9 mouse cellular contexts compared by ENCODE assay signal in the genomic region with DNA sequence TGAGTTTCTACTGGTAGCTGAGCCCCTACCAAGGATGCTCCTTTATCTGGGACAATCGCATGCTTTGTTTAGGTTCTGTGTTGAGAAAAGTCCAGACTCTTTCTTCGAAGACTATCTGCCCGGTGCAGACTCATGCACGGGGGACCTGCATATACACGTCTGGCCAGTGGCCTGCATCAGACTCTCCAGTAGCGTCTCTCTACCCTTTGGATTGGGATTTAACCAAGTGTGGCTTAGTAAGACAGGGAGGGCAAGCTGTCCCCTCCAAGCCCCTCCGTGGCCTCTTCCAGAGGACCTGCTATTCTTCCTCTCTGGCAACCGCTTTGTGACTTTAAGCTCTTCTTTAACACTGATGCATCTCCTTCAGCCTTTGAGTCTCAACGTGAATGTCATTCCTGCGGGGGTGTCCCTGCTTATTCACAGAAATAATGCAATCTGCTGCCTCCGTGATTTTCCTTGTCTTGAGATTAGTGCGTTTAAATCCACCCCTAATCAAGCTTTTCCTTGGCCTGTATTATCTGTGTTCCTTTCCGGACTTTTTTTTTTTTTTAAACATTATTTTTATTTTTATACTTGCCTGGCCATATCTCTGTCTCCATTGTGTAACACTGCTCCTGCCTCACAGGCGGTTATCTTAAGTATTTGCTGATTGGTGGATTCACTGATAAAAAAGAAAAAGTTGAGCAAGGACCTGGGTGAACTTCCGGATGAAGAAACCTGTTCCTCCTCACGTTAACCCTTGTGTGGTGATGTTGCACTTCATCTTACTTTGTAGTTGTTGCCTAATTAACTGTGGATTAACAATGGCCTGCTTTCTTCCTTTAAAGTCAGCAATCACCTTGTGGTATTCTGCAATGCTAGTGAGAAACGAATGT.
DNase-seq lines count a peak whose midpoint lies in the region; ATAC-seq and TF ChIP-seq lines count a peak whose summit lies in the region.
"Had no signal": no experiment of that assay in that cellular context is flagged by ENCODE, and none has a peak within 500 bp of the region (broad histone marks: within the 10 kb centered on the region; RNA-seq: fewer than 3 reads in every experiment).

No protein-coding gene starts in this region.

- 46% methylated on average over 17 of the region's 17 CpGs for WGBS in intestine, embryonic 16.5 days
- 51% methylated on average over 17 of the region's 17 CpGs for WGBS in stomach, postnatal 0 days

- no peaks in the 10 kb centered on the region for H3K9me3 ChIP-seq in intestine, embryonic 16.5 days (ENCODE audit: control insufficient read depth, low read length)
- H3K9me3 ChIP-seq in stomach, postnatal 0 days (ENCODE audit: control insufficient read depth, low read length) = no peaks in the 10 kb centered on the region

- TF ChIP-seq POLR2A in testis, adult 2 months (IDR thresholded peaks at IDR 0.05; ENCODE audit: control insufficient read depth, low read depth, low read length) = no peak

- H3K27me3 ChIP-seq in testis, adult 2 months (ENCODE audit: control insufficient read depth, insufficient read depth, low read length) = no peaks in the 10 kb centered on the region
- no peaks in the 10 kb centered on the region for H3K27me3 ChIP-seq in intestine, embryonic 16.5 days (replicated peaks; ENCODE audit: control insufficient read depth, insufficient read depth, low read length)
- H3K27me3 ChIP-seq in stomach, postnatal 0 days (ENCODE audit: control insufficient read depth, insufficient read depth, low read length) = no peaks in the 10 kb centered on the region

- no peaks in the 10 kb centered on the region for H3K4me1 ChIP-seq in testis, adult 2 months (ENCODE audit: control insufficient read depth, insufficient read depth, low read length)
- peaks cover 16% of the 10 kb centered on the region for H3K4me1 ChIP-seq in intestine, embryonic 16.5 days (ENCODE audit: control insufficient read depth, insufficient read depth, low read length)
- H3K4me1 ChIP-seq in stomach, postnatal 0 days (replicated peaks; ENCODE audit: control insufficient read depth, insufficient read depth) = peaks cover 2% of the 10 kb centered on the region; the same call in 1 of the 2 replicates

- TF ChIP-seq CTCF in testis, adult 2 months (IDR thresholded peaks at IDR 0.05; ENCODE audit: control insufficient read depth, insufficient read depth, insufficient replicate concordance, low read depth, low read length) = no peak
- TF ChIP-seq CTCF in stomach, postnatal 0 days (IDR thresholded peaks at IDR 0.05; ENCODE audit: low read depth) = no peak

- no peak overlapping the region for H3K4me3 ChIP-seq in testis, adult 2 months (ENCODE audit: control insufficient read depth, low read depth, low read length)
- H3K4me3 ChIP-seq in intestine, embryonic 16.5 days (ENCODE audit: low read length) = no peak overlapping the region
- no peak overlapping the region for H3K4me3 ChIP-seq in stomach, postnatal 0 days (ENCODE audit: low read depth, low read length)

- peak overlapping the region; percentile 15 for H3K4me2 ChIP-seq in intestine, embryonic 16.5 days (ENCODE audit: low read depth, low read length)
- no peak overlapping the region for H3K4me2 ChIP-seq in stomach, postnatal 0 days (replicated peaks; ENCODE audit: low read depth)

- no peak for TF ChIP-seq EP300 in stomach, postnatal 0 days (optimal IDR thresholded peaks at IDR 0.05)

- ATAC-seq in intestine, embryonic 16.5 days = peak; percentile 88
- ATAC-seq in stomach, postnatal 0 days (ENCODE audit: low FRiP score, low TSS enrichment) = peak; percentile 73; the same call in 1 of the 2 replicates

- H3K9ac ChIP-seq in intestine, embryonic 16.5 days (ENCODE audit: low read depth, low read length) = no peak overlapping the region
- H3K9ac ChIP-seq in stomach, postnatal 0 days (ENCODE audit: low read length) = no peak overlapping the region

- no peaks in the 10 kb centered on the region for H3K36me3 ChIP-seq in testis, adult 2 months (ENCODE audit: control insufficient read depth, insufficient read depth, low read length)
- no peaks in the 10 kb centered on the region for H3K36me3 ChIP-seq in intestine, embryonic 16.5 days (ENCODE audit: control insufficient read depth, insufficient read depth, low read length)
- no peaks in the 10 kb centered on the region for H3K36me3 ChIP-seq in stomach, postnatal 0 days (ENCODE audit: control insufficient read depth, insufficient read depth, low read length)

- peak; percentile 22 for DNase-seq in embryo, embryonic 9.5 days (ENCODE audit: extremely low spot score)
- DNase-seq in embryo, embryonic 11 days = no peak
- no peak for DNase-seq in testis, postnatal 14 days (ENCODE audit: low spot score)
- no peak for DNase-seq in stomach, postnatal 0 days (ENCODE audit: low spot score)
- DNase-seq in kidney, postnatal 25 days = no peak
- DNase-seq in left cerebral cortex, adult 18-20 months (ENCODE audit: low spot score in 2 of 2) = no peak
- DNase-seq: gastrocnemius, postnatal 10 days had no signal

- H3K27ac ChIP-seq in testis, adult 2 months (ENCODE audit: control insufficient read depth, insufficient read depth, low read depth, low read length) = peak overlapping the region; percentile 51
- H3K27ac ChIP-seq in intestine, embryonic 16.5 days (ENCODE audit: low read length) = peak overlapping the region; percentile 17; the same call in 1 of the 2 replicates
- peak overlapping the region; percentile 49; the same call in 1 of the 2 replicates for H3K27ac ChIP-seq in stomach, postnatal 0 days (replicated peaks)
